Mouse (Mus musculus) adrenal gland, adult 18-20 months (tissue): ENCODE measurements around the gene Wnt5a. TPM values are rescaled to one million over a fixed set of nuclear protein-coding genes. Genes with fewer than 3 reads are reported as not detected.

Source experiments
- DNase-seq, 2 experiments: peaks; one replicate each; pipeline ENCODE4 v3.0.0; 2021 to 2022; ENCODE audit warnings: low spot score in 2 of 2
- total RNA-seq, 2 experiments: library from RNA; stranded (reverse); gene quantifications; 1 replicate in 1 of 2; 2 replicates in 1 of 2; pipeline ENCODE4 v1.2.3; 2021

Wnt5a gene
- total RNA-seq, 2 experiments from 2014 or later = 29.2 to 37.4 TPM

DNA sequence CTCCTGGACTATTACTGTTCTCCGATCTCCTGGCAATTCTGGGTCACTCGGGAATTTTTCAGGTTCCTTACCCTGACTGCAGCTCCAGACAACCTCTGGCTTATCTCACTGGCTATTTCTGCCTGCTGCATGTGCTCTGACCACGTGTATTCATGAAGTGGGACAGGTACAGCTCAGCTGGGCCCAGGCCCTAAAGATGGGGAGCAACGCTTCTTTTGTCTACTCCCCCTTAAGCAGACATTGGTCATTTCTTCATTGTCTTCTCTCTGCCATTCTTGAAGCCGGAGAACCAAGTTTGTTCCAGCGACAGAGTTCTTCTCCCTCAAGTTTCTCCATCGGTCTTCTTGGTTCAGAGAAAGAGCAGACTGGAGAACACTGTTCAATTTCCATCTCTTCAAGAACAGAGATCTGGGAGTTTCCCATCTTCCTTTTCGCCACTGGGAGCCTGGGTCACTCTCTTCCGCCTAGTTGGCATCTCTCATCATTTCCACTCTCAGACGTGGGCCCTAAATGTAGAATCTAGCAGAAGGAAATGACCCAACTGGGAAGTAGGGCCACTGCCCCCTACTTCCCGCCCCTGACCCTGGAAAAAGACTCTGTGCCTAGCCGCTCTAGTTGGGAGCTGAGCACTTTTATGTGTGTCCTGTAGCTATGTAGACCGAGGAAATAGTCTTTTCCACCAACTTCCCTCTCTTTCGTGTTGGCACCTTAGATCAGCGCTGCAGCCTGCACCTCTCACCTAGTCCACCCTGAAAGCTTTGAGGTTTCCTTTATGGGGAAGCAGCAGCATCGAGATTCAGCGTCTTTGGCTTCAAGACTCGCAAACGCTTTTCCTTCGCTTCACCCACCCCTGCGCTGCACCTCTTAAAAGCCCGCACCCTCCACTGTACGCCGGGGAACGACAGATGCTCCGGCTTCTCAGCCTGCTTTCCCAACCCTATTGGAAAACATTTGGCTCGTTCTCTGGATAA is 4.0 kb downstream of the Wnt5a start:
- DNase-seq = no peak

DNA sequence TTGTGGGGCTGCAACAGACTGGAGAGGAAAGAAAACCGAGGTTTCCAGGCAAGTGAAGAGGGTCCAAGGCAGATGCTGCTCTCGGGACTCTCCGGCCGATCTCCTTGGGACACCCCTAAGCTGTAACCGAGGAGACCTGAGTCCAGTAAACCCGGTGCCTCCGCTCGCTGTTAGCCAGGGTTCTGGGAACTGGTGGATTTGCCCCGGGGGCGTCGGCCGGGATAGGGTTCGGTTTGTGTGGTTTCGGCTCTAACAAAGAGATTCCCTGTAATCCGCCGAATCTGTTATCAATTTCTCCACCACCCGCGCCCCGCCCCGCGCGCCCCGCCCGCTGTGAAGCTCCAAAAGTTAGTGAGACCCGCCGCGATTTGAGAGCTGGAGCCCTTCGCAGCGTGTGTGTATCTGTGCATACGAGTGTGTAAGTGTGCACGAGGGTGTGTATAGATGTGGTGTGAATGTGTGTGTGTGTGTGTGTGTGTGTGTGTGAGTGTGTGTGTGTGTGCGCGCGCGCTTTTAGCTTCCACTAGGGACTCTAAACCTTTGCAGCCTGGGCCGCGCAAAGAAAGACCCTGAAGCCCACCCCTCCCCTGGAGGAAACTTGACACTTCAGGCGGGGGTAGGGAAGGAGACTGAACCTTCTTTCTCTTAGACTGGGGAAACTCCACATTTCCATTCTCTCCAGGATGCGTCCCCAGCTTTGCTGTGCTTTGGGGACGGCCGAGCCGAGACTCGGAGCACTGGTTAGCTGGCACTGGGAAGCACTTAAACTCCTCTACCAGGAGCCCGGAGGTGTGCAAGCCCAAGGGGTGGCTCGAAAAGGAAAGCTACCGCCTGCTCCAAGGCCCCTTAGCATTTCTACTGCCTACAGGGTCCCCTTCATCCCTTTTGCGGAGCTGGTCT is 5.1 kb downstream of the Wnt5a start:
- DNase-seq = peak; percentile 30 to 37

DNA sequence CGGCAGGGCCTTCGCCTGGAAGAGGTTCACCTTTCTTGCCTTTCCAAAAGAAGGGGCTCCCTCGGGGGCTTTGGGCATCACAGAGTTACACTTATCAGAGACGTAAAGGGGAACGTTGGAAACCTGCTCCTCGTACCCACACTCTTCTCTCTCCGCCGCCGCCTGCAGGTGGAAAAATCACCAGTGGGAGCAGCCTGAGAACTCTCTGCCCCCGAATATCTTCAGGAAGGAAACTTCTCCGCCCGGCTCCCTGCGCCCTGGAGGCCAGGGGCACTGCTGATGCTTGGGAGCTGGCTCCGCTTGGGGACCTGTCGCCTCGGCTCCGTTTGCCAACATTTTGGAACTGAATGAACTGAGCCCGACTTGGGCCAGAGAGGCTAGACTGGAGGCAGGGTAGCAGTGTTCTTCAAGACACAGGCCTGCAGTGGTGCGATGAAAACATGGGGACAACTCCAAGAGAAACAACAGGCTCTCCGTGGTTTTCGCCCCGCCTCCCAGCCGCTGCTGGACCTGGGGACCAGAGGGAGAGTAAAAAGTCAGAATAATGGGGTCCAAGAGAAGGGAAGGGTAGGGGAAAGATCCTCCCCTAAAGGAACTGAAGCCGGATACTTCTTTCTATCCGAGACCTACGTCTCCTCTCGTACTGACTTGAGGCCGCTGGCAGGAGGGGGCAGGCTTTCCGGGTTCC is 5.9 kb downstream of the Wnt5a start:
- peak in 1 of 2 experiments; percentile 25 for DNase-seq

DNA sequence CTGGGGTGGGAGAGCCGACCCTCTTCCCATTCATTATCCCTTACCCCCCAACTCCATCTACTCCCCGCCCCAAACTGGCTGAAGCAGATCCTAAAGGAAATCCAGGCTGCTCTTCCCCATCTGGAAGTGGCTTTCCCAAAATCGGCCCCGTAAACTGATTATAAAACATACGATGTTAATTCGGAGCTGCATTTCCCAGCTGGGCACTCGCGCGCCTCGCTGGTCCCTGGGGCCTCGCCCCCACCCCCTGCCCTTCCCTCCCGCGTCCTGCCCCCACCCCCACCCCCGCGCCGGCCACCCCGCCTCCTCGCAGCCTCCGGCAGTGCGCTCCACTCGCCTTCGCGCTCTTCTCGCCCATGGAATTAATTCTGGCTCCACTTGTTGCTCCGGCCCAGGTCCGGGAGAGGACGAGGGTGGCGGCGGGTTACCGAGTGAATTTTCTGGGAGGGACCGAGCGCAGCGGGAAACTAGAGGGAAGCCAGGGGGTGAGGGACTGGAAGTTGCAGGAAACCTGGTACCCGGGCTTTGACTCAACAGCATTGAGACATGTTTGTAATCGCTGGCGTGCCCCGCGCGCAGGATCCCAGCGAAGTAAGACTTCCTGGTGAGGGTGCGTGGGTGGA is 6.6 kb downstream of the Wnt5a start:
- peak; percentile 23 to 36 for DNase-seq

DNA sequence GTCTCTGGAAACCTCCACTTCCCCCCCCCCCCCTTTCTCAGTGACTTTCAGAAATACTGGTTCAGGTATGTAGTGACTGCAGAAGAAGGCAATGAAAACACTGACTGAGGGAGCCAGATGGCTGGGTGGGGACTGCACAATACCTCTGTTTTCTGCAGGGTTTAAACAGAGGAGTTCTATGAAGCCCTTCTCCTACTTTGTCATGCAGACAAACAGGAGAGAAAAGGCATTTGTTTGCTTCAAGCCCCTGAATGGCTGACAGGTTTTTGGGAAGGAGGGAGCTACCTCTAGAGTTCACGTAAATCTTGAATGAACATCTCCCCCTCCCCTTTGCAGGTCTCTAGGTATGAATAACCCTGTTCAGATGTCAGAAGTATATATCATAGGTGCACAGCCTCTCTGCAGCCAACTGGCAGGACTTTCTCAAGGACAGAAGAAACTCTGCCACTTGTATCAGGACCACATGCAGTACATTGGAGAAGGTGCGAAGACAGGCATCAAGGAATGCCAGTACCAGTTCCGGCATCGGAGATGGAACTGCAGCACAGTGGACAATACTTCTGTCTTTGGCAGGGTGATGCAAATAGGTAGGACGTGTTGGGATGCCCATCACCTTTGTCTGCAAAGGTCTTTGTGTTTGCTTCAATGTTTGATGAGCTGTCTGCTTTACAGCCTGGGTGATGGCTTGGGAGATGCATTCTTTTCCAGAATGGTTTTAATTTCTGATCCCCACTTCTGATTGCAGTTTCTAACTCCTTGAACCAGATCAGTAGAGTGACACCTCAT is 8.4 kb downstream of the Wnt5a start:
- DNase-seq = no peak

DNA sequence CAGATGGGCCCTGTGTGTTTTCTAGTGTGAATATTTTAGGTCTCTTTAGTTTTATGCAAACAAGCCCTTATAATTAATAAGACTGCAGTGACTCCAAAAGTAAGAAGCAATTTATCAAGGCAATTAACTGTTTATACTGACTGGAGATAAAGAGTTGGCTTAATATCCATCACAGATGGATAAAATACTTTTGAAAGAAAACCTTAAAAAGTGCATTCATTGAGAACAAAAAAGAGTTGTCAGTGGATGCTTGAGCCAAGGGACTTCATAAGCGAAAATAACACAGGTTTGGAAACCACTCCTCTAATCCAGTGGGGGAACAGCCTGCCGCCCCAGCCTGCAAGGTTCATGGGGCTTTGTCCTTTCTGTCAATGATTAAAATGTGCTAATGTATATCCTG is 9.6 kb downstream of the Wnt5a start:
- DNase-seq = no peak

DNA sequence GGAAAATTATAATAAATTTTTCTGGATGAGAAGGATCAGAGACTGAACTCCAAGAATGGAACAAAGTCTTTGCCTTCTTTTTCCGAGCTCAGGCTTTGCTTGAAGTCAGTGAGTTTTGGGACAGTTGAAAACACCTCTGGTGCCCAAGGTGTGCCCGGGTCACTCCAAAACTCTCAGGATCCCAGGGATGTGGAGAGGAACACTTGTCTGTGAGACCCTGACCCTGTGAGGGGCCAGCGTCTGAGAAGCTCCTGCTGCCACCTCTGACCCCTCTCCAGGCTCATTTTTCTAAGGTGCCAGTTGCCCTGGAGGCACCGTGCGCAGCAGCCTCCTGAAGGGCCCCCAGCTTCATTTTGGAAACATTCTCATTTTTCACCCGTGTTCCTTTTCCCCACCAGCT is 10.8 kb downstream of the Wnt5a start:
- no peak for DNase-seq

DNA sequence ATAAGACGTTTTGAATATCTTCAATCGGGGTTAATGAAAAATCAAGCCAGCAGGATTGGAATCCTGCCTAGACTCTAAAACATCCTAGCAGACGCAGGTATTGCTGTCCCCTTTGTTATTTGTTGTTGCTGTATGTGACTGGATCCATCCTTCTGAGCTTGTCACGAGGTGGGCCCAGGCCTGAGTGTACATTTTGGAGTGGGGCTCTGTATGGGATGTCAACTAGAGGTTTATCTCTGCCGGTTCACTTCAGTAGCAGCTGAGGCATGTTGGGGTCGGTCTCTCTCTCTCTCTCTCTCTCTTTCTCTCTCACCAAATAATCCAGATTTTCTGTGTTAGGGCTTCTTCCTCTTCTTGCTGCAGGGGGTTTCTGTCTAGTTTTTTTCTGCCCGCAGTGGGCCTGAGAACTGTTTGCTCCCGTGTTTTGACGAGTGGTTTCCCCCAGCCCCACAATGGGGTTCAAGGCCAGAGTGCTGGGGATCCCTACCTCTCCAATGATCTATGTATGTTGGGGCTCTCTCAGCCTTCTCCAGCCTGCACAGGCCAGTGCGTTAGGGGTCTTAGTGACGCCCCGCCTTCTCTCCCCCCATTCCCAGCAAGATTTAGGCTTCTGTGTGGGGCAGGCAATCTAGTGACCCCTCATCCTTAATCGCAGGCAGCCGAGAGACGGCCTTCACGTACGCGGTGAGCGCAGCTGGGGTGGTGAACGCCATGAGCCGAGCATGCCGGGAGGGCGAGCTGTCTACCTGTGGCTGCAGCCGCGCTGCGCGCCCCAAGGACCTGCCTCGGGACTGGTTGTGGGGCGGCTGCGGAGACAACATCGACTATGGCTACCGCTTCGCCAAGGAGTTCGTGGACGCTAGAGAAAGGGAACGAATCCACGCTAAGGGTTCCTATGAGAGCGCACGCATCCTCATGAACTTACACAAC is 13.3 kb downstream of the Wnt5a start:
- DNase-seq = no peak

DNA sequence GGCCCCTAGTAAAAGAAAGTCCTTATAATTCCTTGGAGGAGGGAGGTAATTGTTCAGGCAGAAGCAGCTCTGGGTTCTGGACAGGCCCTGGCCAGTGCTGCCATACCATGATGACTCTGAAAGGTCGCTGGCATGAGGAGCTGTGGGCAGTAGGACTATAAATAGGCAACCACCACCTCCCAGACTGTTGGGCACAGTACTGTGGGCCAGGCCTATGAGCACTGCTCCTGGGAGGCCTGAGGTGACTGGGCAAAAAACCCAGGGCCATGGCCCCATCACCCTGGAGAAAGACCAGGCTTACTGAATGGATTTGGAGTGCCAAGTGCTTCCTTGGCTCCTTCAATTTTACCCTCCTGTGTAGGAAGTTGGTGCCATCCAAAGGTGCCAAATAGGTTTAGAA is 16.6 kb downstream of the Wnt5a start:
- no peak for DNase-seq

DNA sequence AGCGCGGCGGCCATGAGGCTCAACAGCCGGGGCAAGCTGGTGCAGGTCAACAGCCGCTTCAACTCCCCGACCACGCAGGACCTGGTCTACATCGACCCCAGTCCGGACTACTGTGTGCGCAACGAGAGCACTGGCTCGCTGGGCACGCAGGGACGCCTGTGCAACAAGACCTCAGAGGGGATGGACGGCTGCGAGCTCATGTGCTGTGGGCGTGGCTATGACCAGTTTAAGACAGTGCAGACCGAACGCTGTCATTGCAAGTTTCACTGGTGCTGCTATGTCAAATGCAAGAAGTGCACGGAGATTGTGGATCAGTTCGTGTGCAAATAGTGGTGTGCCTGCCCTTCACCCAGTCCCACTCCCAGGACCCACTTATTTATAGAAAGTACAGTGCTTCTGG is 18.1 kb downstream of the Wnt5a start:
- no peak for DNase-seq

DNA sequence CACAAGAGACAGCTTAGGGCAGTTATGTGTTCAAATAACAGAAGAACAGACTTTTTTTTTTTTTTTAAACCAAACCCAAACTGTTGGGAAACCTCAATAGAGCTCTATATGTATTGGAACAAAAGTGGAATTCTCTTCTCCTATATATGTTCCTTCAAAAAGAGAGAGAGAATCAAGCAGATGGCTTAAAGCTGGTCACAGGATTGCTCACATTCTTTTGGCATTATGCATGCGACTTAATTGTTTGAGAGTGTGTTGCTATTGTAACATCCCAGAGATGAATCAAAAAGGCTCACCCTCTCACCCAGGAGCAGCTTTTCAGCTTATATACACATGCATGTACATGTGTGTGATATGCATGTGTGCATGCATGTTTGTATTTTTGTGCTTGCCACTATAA is 21.0 kb downstream of the Wnt5a start:
- DNase-seq = no peak

DNA sequence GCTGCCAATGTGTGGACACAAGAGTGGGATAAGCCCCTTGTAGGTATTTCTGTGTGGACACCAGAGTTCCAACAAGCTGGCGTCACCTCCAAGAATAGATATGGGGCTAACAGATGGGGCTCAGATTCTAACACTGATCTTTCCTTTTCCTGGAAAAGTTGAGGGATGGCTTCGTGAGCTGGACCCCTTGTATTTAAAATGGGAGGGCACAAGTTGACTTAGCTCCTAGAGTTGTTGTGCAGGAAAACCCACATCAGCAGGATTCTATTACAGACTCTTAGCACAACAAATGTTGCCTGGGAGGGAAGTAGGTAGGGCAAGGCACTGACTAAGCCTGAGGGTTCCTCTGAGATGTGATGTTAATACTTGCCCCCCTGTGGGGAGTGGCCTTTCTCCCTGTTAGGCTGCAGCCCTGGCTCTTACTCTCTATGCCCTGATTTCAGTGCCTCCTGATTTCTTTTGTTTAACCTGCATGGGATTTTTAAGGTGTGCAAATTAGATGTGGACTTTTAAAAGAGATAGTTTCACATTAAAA is 23.7 kb downstream of the Wnt5a start:
- no peak for DNase-seq

DNA sequence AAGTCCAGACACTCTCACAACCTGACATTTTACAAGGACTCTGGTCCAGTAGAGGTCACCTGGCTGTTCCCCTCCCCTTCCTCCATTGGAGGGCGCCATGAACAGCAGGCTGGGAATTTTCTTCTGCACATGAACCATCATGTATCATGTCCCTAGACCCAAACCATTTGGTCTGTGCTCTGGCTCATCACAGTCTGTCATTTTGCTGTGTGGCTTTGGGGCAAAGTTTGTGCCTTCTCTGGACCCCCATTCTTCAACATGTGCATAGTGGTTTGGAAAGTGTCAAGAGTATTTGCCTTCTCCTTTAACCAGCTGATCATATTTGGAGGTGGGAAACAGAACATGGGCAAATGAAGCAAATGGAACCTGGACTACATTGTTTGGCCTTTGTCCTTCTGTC is 27.0 kb downstream of the Wnt5a start:
- no peak for DNase-seq

DNA sequence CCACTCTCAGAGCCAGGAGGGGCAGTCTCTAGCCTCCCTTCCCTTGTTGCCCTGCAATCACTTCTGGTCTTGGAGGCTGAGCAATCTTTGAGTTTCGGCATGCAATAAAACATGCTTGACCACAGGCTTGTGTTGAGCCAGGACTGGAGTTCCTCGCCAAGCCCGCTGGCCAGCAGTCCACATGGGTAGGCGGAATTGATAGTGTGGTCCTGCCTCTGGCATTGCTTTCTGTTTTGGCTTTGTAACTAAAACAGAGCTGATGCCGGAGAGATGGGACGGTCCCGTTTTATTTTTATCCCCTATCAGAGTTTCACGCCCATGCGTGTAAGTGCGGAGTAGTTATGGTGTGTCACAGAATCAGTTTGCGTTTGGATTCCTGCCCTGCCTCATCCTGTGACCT is 28.4 kb downstream of the Wnt5a start:
- no peak for DNase-seq

DNA sequence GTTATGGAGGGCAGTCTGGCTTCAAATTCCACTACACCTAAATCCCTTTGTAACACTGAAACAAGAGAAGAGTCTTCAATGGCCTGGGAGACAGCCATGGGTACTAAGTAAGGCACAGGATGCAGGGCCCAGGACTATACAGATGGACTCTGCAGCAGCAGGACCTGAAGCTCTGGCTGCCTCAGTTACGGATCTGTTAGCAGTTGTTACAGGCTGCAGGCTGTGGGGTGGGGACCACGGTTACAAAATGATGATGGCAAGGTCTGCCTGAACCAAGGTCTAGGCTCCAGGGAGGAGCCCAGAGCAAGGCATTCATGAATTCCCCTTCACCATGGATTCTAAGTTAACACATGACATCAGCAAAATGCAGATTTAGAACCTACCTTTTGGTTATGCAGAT is 29.3 kb downstream of the Wnt5a start:
- DNase-seq = no peak

DNA sequence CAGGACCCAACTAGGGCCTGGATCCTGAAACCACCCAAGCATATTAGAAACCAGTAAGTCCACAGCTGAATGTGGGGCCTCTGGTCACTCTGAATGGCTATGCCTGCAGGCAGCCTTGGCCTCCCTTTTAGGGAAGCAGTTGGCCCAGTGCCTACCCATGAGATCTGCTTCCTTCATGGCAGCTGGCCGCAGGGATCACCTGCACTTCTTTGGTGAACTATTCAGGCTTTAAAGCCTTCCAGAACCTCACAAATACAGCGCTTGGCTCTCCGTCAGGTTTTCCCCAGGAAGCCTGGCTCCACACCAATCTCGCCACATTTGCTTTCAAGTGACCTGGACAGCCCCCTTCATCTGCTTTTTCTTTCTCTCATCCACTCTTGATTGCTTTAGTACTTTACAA is 31.3 kb downstream of the Wnt5a start:
- no peak for DNase-seq

DNA sequence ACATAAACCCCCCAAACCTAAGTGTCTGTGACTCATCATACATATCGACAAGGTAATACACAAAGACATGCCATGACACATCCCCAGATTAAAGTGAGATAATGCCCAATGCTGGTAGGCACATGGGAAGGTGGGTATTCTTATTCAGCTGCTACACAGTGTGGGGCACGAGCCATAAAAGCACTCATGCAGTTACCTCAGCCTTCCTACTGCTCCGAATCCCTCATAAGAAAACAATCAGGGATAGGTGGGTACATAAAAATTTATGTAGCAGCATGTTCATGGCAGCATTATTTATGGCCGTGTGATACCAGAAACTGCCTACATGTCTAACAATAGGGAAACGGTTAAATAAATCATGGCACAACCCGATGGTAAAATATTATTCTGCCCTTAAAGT is 35.0 kb downstream of the Wnt5a start:
- no peak for DNase-seq

DNA sequence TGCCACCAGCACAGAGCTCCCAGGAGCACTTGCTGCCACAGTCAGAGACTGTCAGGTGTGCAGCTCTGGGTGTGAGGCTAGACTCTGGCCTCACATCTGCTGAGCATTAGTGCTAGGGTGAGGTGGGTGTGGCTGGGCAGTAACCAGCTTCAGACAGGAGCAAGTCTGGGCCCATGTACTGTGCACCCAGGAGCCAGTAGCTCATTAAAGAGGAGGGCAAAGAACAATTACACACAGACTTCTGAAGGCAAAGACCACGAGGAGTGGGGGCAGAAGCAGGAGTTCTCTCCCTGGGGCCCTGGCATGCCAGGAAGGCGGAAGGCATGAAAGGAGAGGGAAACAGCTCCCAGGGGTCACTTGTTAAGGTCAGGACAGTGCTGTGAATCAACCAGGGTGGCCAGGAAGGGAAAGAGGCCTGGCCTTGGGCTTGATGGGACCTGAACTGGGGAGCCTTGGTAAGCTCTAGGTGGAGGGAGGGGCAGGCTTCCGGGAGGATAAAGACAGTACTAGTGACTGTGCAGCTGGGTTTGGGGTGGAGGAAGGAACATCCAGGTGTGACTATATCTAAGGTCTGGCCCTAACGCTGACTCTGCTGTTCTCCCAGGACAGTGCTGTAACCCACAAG is 37.7 kb downstream of the Wnt5a start:
- DNase-seq = no peak
